Mouse (Mus musculus): ENCODE results near the gene Hddc2. TPM values are rescaled to one million over a fixed set of nuclear protein-coding genes. Genes with fewer than 3 reads are reported as not detected.
"Not testable (repeated sequence)": the region's sequence is repeated elsewhere in the genome, so short reads cannot be mapped to it uniquely, and the experiment has no call there.

Hddc2 gene
- total RNA-seq, 1 experiment from 2014 or later = 12.8 TPM

GRCm38 (mm10) chr10:31346401-31346800, 33.2 kb downstream of the Hddc2 start:
- ATAC-seq (ENCODE audit: extremely low read depth, insufficient number of reproducible peaks, low FRiP score, poor library complexity, severe bottlenecking) = no peak

GRCm38 (mm10) chr10:31351056-31351455, 37.9 kb downstream of the Hddc2 start:
- ATAC-seq (ENCODE audit: extremely low read depth, insufficient number of reproducible peaks, low FRiP score, poor library complexity, severe bottlenecking) = no peak

- no peak for ATAC-seq (ENCODE audit: extremely low read depth, insufficient number of reproducible peaks, low FRiP score, poor library complexity, severe bottlenecking)
These were observed 39.8 kb downstream of the Hddc2 start for GRCm38 (mm10) chr10:31352845-31353427.

DNA sequence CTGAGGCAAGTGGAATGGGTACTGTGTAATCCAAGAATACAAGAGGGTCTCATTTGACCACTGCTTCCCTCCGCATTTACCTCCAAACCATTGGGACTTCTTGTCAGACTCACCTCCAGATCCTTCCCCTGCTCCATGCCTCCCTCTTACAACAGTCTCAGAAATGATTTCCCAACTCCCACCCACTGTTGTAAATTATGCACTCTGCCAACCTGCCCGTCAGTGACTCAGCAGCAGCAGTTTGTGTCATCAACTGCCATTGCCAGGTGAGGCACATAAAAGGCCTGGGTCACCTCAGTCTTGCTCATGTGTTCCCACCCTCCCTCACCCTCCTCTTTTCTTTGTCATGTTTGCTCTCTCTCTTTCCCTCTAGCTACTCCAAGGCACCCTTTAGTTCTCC, 41.0 kb downstream of the Hddc2 start:
- ATAC-seq (ENCODE audit: extremely low read depth, insufficient number of reproducible peaks, low FRiP score, poor library complexity, severe bottlenecking) = no peak

GRCm38 (mm10) chr10:31354886-31355461, 41.8 kb downstream of the Hddc2 start:
- ATAC-seq (ENCODE audit: extremely low read depth, insufficient number of reproducible peaks, low FRiP score, poor library complexity, severe bottlenecking) = no peak

DNA sequence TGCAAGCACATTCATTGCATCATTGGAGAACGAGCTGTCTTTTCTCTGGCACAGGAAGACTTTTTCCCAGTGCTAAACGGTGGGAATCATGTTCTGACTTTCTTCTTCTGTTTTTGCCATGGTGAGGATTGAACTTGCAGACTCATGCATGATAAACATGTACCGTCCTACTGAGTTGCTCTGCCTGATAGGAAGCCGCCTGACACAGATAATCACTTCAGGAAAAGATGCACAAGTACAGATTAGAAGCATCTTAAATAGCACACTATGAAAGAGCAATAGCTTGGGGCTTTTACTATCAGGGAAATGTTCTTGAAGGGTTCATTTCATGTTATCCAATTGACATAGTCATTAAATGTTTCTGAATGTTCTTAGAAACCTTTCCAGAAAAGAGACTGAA, 46.6 kb downstream of the Hddc2 start:
- ATAC-seq (ENCODE audit: extremely low read depth, insufficient number of reproducible peaks, low FRiP score, poor library complexity, severe bottlenecking) = no peak

GRCm38 (mm10) chr10:31370200-31370599, 57.0 kb downstream of the Hddc2 start:
- not testable (repeated sequence) for ATAC-seq (ENCODE audit: extremely low read depth, insufficient number of reproducible peaks, low FRiP score, poor library complexity, severe bottlenecking)

Other genes starting within 250 kb of the Hddc2 start
- not detected in 2 replicates for gene Tpd52l1, start 132.6 kb downstream of the Hddc2 start, total RNA-seq (2017)